Mouse (Mus musculus) spleen, postnatal 0 days (tissue): ENCODE measurements around the gene Pnliprp2. TPM values are rescaled to one million over a fixed set of nuclear protein-coding genes. Genes with fewer than 3 reads are reported as not detected.

Experiments
- polyA plus RNA-seq: library from polyadenylated mRNA; unstranded; fragments of >200 nt; fragmentation: Nextera tagmentation; extraction: Ambion mirVana; gene quantifications from 2 replicates; pipeline ENCODE4 v1.2.1, GENCODE M21; 2015

Pnliprp2 gene
- 0.99 and 3.6 TPM in 2 replicates for polyA plus RNA-seq

DNA sequence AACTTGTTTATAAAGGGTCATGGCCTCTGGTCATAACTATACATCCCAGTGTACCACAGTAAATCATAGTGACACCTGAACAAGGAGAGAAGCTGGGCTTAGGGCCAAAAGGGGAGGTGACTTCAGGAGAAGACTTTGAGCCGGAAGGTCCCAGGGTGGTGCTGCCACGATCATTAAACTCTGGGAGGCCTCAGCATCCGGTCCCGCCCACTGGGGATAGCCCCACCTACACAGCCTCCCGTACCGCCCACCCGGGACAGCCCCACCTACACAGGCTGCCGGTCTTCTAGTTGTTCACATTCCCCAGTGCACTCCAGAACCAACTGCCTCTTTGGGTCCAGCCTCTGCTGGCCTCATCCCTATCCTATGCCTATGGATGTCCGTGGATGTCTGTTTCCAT lies at the start of gene Pnliprp2:
Gene Pnliprp2 (plus strand): TSS at position 297 of the 400 bp plus-strand sequence.

DNA sequence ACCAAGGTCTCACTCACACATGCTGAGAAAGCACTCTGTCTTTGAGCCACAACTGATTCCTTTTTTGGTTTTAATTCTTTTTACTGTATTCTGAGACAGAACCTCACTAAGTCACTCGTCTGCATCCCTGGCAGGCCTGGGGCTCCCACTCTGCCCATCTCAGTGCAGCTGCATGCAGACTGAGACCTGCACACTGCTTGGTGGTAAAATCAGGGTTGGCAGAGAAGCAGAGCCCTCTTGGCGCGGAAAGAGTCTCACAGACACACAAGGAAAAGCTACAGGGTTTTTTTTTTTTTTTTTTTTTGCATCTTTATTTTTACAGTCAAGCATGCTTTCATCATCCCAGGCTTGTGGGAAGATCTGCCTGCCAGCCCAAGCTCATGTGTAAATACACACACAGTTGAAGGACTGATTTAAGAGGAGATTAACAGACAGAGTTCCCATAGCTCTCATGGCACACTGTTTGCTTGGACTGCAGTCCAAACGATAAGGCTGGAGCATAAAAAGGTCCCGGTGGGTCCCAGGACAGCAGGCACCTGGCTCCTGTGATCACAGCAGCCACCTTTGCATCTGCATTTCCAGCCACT lies 31.0 kb upstream of the Pnliprp2 start, which contains the start of gene Pnliprp1:
Gene Pnliprp1 (plus strand): TSS at position 443 of the 587 bp plus-strand sequence.

DNA sequence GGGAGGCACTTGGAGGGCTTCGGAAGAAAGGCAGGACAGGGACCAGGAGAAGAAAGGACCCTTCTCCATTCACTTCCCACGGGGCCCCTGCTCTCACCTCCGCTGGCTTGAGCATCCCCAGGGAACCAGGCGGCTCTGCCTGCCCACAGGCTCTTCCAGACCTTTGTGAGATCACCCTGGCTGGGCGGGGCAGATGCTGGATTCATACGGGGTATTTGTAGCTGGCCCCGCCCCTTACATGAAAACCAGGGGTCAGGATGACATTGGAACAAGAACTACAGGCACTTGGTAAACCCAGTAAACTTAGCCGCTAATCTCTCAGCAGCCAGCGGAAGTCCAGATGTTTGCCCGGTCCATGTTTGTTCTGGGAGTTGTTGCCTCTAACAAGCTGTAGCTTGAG lies 34.8 kb downstream of the Pnliprp2 start, which contains the start of gene 1700019N19Rik:
Gene 1700019N19Rik (minus strand): TSS at position 178 of the 400 bp plus-strand sequence.

Other genes with a start within 250 kb of the Pnliprp2 start
- gene Ccdc172, start 247.7 kb upstream of the Pnliprp2 start, polyA plus RNA-seq: not detected in 2 replicates
- 0.13 TPM in 1 of 2 replicates, not detected in the other for gene Pnlip, start 107.2 kb upstream of the Pnliprp2 start, polyA plus RNA-seq
- gene Pnliprp1, start 30.8 kb upstream of the Pnliprp2 start, polyA plus RNA-seq: 38.5 and 96.8 TPM in 2 replicates
- gene 1700019N19Rik, start 34.7 kb downstream of the Pnliprp2 start, polyA plus RNA-seq: not detected in 2 replicates
- 0.06 TPM in 1 of 2 replicates, not detected in the other for gene Eno4, start 183.7 kb downstream of the Pnliprp2 start, polyA plus RNA-seq
- gene Hspa12a, start 183.9 kb downstream of the Pnliprp2 start, polyA plus RNA-seq: 1.5 TPM in 2 replicates